Mouse (Mus musculus) stomach, embryonic 14.5 days (tissue): ENCODE measurements around the gene Mipol1. TPM values are rescaled to one million over a fixed set of nuclear protein-coding genes. Genes with fewer than 3 reads are reported as not detected.

Experiments used
- ATAC-seq: fragments of 200-750 bp; cut with Nextera tagmentation; 2 replicates; pipeline ENCODE4 v1.8.0; 2017; ENCODE audit warnings: low read depth, moderate TSS enrichment; ENCODE audit not compliant: insufficient number of reproducible peaks, insufficient read depth, low FRiP score
- H3K27ac ChIP-seq: fragments of 300-500 bp; sonication (generic); 2 replicates; pipeline ENCODE4 v1.5.1; 2014; ENCODE audit warnings: mild to moderate bottlenecking, low read length, moderate library complexity, mixed read lengths
- H3K27me3 ChIP-seq: fragments of 300-500 bp; sonication (generic); 2 replicates; pipeline ENCODE4 v1.6.1; 2014; ENCODE audit warnings: low read length, control low read depth, mixed read lengths; ENCODE audit not compliant: control insufficient read depth, insufficient read depth
- H3K36me3 ChIP-seq: fragments of 300-500 bp; sonication (generic); 2 replicates; pipeline ENCODE4 v1.6.1; 2014; ENCODE audit warnings: mild to moderate bottlenecking, control low read depth, low read length, moderate library complexity, mixed read lengths; ENCODE audit not compliant: control insufficient read depth, insufficient read depth
- H3K4me1 ChIP-seq: fragments of 300-500 bp; sonication (generic); 2 replicates; pipeline ENCODE4 v1.6.1; 2014; ENCODE audit warnings: low read length, control low read depth, mixed read lengths; ENCODE audit not compliant: control insufficient read depth, insufficient read depth
- H3K4me2 ChIP-seq: fragments of 300-500 bp; sonication (generic); replicated peaks from 2 replicates; pipeline ENCODE4 v1.6.1; 2014; ENCODE audit warnings: low read depth, low read length, control low read depth
- H3K4me3 ChIP-seq: fragments of 300-500 bp; sonication (generic); 2 replicates; pipeline ENCODE4 v1.5.1; 2014; ENCODE audit warnings: low read depth, low read length, control low read depth
- H3K9ac ChIP-seq: fragments of 300-500 bp; sonication (generic); replicated peaks from 2 replicates; pipeline ENCODE4 v1.6.1; 2014; ENCODE audit warnings: low read depth, mild to moderate bottlenecking, control low read depth, low read length, moderate library complexity, mixed read lengths
- H3K9me3 ChIP-seq: fragments of 300-500 bp; sonication (generic); 2 replicates; pipeline ENCODE4 v1.6.1; 2016; ENCODE audit warnings: low read depth, low read length, control low read depth; ENCODE audit not compliant: control insufficient read depth
- WGBS: fragments of 180-500 bp; shearing (Covaris S2); extraction: QIAGEN DNeasy Blood & Tissue Kit; methylation state at CpG from one replicate; pipeline ENCODE4 v1.1.7; 2014; 5-methylcytosine and 5-hydroxymethylcytosine counted together
- polyA plus RNA-seq: library from polyadenylated mRNA; unstranded; fragments of >200 nt; fragmentation: Nextera tagmentation; extraction: Ambion mirVana; gene quantifications from 2 replicates; pipeline ENCODE4 v1.2.1, GENCODE M21; 2014

Gene Mipol1
- polyA plus RNA-seq: 13.5 and 14.8 TPM in 2 replicates

- Histone ChIP-seq H3K27me3 (no peaks in the 10 kb centered on the region), H3K4me2 (peak within 1 kb of the TSS; percentile 55), H3K9me3 (no peaks in the 10 kb centered on the region), H3K9ac (peak within 1 kb of the TSS; percentile 47), H3K27ac (peak within 1 kb of the TSS; percentile 89), H3K4me1 (no peaks in the 10 kb centered on the region), H3K4me3 (peak within 1 kb of the TSS; percentile 58), H3K36me3 (no peaks in the 10 kb centered on the region; the same call in 1 of the 2 replicates)
- peak; percentile 97 for ATAC-seq
- under 1% methylated on average over 58 of the region's 58 CpGs for WGBS
Measured at GRCm38 (mm10) chr12:57230192-57230706, at the start of gene Mipol1, which contains the start of gene Prps1l3. TSS of gene Mipol1 (plus strand) at chr12:57230427. TSS of gene Prps1l3 (plus strand) at chr12:57230412.

GRCm38 (mm10) chr12:57184401-57185147, 45.7 kb upstream of the Mipol1 start:
- H3K4me1 ChIP-seq: peaks cover 1% of the 10 kb centered on the region; the same call in 1 of the 2 replicates
- no peak overlapping the region for H3K9ac ChIP-seq
- H3K9me3 ChIP-seq: no peaks in the 10 kb centered on the region
- no peak for ATAC-seq
- H3K27me3 ChIP-seq: no peaks in the 10 kb centered on the region
- H3K4me3 ChIP-seq: no peak overlapping the region
- H3K27ac ChIP-seq: no peak overlapping the region
- 64% methylated on average over 2 of the region's 2 CpGs for WGBS
- no peak overlapping the region for H3K4me2 ChIP-seq
- no peaks in the 10 kb centered on the region for H3K36me3 ChIP-seq

- no peak overlapping the region for H3K27ac ChIP-seq
- no peaks in the 10 kb centered on the region for H3K27me3 ChIP-seq
- H3K4me2 ChIP-seq: no peak overlapping the region
- no peak for ATAC-seq
- 0% methylated on average over 1 of the region's 1 CpGs for WGBS
- H3K36me3 ChIP-seq: no peaks in the 10 kb centered on the region
- H3K4me3 ChIP-seq: no peak overlapping the region
- H3K9me3 ChIP-seq: no peaks in the 10 kb centered on the region
- H3K4me1 ChIP-seq: no peaks in the 10 kb centered on the region
- H3K9ac ChIP-seq: no peak overlapping the region
Measured at GRCm38 (mm10) chr12:57185475-57185874, 44.8 kb upstream of the Mipol1 start.

GRCm38 (mm10) chr12:57186126-57186525, 44.1 kb upstream of the Mipol1 start:
- 70% methylated on average over 2 of the region's 2 CpGs for WGBS
- ATAC-seq: no peak
- no peak overlapping the region for H3K4me2 ChIP-seq
- no peaks in the 10 kb centered on the region for H3K9me3 ChIP-seq
- no peak overlapping the region for H3K9ac ChIP-seq
- H3K36me3 ChIP-seq: no peaks in the 10 kb centered on the region
- H3K27ac ChIP-seq: no peak overlapping the region
- no peaks in the 10 kb centered on the region for H3K4me1 ChIP-seq
- H3K27me3 ChIP-seq: no peaks in the 10 kb centered on the region
- no peak overlapping the region for H3K4me3 ChIP-seq

GRCm38 (mm10) chr12:57187032-57187431, 43.2 kb upstream of the Mipol1 start:
- H3K27me3 ChIP-seq: no peaks in the 10 kb centered on the region
- no peak overlapping the region for H3K27ac ChIP-seq
- H3K9me3 ChIP-seq: no peaks in the 10 kb centered on the region
- 71% methylated on average over 4 of the region's 4 CpGs for WGBS
- H3K9ac ChIP-seq: no peak overlapping the region
- no peaks in the 10 kb centered on the region for H3K4me1 ChIP-seq
- H3K4me2 ChIP-seq: no peak overlapping the region
- no peak overlapping the region for H3K4me3 ChIP-seq
- H3K36me3 ChIP-seq: no peaks in the 10 kb centered on the region
- ATAC-seq: no peak

GRCm38 (mm10) chr12:57194609-57195008, 35.6 kb upstream of the Mipol1 start:
- no peak overlapping the region for H3K4me2 ChIP-seq
- peak; percentile 70 for ATAC-seq
- no peak overlapping the region for H3K9ac ChIP-seq
- WGBS: 26% methylated on average over 3 of the region's 3 CpGs
- H3K4me1 ChIP-seq: no peaks in the 10 kb centered on the region
- no peaks in the 10 kb centered on the region for H3K36me3 ChIP-seq
- no peaks in the 10 kb centered on the region for H3K9me3 ChIP-seq
- H3K27me3 ChIP-seq: no peaks in the 10 kb centered on the region
- H3K27ac ChIP-seq: no peak overlapping the region
- H3K4me3 ChIP-seq: no peak overlapping the region

- H3K9me3 ChIP-seq: no peaks in the 10 kb centered on the region
- peak overlapping the region; percentile 2; the same call in 1 of the 2 replicates for H3K9ac ChIP-seq
- peak overlapping the region; percentile 81 for H3K4me2 ChIP-seq
- no peaks in the 10 kb centered on the region for H3K27me3 ChIP-seq
- H3K4me1 ChIP-seq: no peaks in the 10 kb centered on the region
- H3K4me3 ChIP-seq: peak overlapping the region; percentile 31
- WGBS: 8% methylated on average over 8 of the region's 8 CpGs
- no peak overlapping the region for H3K27ac ChIP-seq
- ATAC-seq: no peak
- no peaks in the 10 kb centered on the region for H3K36me3 ChIP-seq
Measured at GRCm38 (mm10) chr12:57196286-57196607, 34.0 kb upstream of the Mipol1 start.

- H3K9ac ChIP-seq: peak overlapping the region; percentile 2; the same call in 1 of the 2 replicates
- H3K4me1 ChIP-seq: no peaks in the 10 kb centered on the region
- H3K27me3 ChIP-seq: no peaks in the 10 kb centered on the region
- no peaks in the 10 kb centered on the region for H3K9me3 ChIP-seq
- peak overlapping the region; percentile 81 for H3K4me2 ChIP-seq
- peak; percentile 81 for ATAC-seq
- 2% methylated on average over 59 of the region's 59 CpGs for WGBS
- no peaks in the 10 kb centered on the region for H3K36me3 ChIP-seq
- no peak overlapping the region for H3K27ac ChIP-seq
- peak overlapping the region; percentile 31 for H3K4me3 ChIP-seq
Measured at GRCm38 (mm10) chr12:57196608-57197362, 33.4 kb upstream of the Mipol1 start.
